Mouse (Mus musculus): Measurements from ENCODE around the gene Nelfb. TPM values are rescaled to one million over a fixed set of nuclear protein-coding genes. Genes with fewer than 3 reads are reported as not detected.

The Nelfb gene
- polyA plus RNA-seq, 1 experiment, result 70.5 TPM

- H3K27me3 ChIP-seq (replicated peaks; ENCODE audit: control insufficient read depth, insufficient read depth, low read length), result no peaks in the 10 kb centered on the region
- H3K36me3 ChIP-seq (ENCODE audit: control insufficient read depth, insufficient read depth, low read length), result no peaks in the 10 kb centered on the region
- WGBS, result 60% methylated on average over 2 of the region's 2 CpGs
- no peak for TF ChIP-seq CTCF (conservative IDR thresholded peaks at IDR 0.05; ENCODE audit: insufficient read depth, insufficient read length, low read depth, low read length)
- no peak for TF ChIP-seq POLR2A (IDR thresholded peaks at IDR 0.05; ENCODE audit: low read depth, low read length)
- H3K27ac ChIP-seq (ENCODE audit: insufficient read depth, low read depth, low read length), result no peak overlapping the region
- no peak overlapping the region for H3K4me3 ChIP-seq (ENCODE audit: insufficient read depth, low read depth, low read length)
- no peaks in the 10 kb centered on the region; the same call in 1 of the 2 replicates for H3K4me1 ChIP-seq (ENCODE audit: control insufficient read depth, insufficient read depth, low read length)
- DNase-seq, result peak; percentile 73
Observed at GRCm38 (mm10) chr2:25157655-25158054, 53.6 kb downstream of the Nelfb start.

GRCm38 (mm10) chr2:25156990-25157389, 54.3 kb downstream of the Nelfb start:
- Histone ChIP-seq H3K4me1 (ENCODE audit: control insufficient read depth, insufficient read depth, low read length) (no peaks in the 10 kb centered on the region), H3K27me3 (replicated peaks; ENCODE audit: control insufficient read depth, insufficient read depth, low read length) (no peaks in the 10 kb centered on the region), H3K36me3 (ENCODE audit: control insufficient read depth, insufficient read depth, low read length) (no peaks in the 10 kb centered on the region), H3K4me3 (ENCODE audit: insufficient read depth, low read depth, low read length) (no peak overlapping the region), H3K27ac (ENCODE audit: insufficient read depth, low read depth, low read length) (no peak overlapping the region)
- 46% methylated on average over 2 of the region's 2 CpGs for WGBS
- TF ChIP-seq CTCF (conservative IDR thresholded peaks at IDR 0.05; ENCODE audit: insufficient read depth, insufficient read length, low read depth, low read length), result no peak
- TF ChIP-seq POLR2A (IDR thresholded peaks at IDR 0.05; ENCODE audit: low read depth, low read length), result no peak
- no peak for DNase-seq

- Histone ChIP-seq H3K36me3 (ENCODE audit: control insufficient read depth, insufficient read depth, low read length) (no peaks in the 10 kb centered on the region), H3K27me3 (replicated peaks; ENCODE audit: control insufficient read depth, insufficient read depth, low read length) (no peaks in the 10 kb centered on the region), H3K27ac (ENCODE audit: insufficient read depth, low read depth, low read length) (no peak overlapping the region), H3K4me3 (ENCODE audit: insufficient read depth, low read depth, low read length) (no peak overlapping the region), H3K4me1 (ENCODE audit: control insufficient read depth, insufficient read depth, low read length) (no peaks in the 10 kb centered on the region)
- TF ChIP-seq POLR2A (IDR thresholded peaks at IDR 0.05; ENCODE audit: low read depth, low read length) (no peak), CTCF (conservative IDR thresholded peaks at IDR 0.05; ENCODE audit: insufficient read depth, insufficient read length, low read depth, low read length) (no peak)
- 68% methylated on average over 3 of the region's 3 CpGs for WGBS
- DNase-seq, result peak; percentile 40
Observed at GRCm38 (mm10) chr2:25156177-25156576, 55.1 kb downstream of the Nelfb start.

- H3K27ac ChIP-seq (ENCODE audit: insufficient read depth, low read depth, low read length), result no peak overlapping the region
- H3K4me1 ChIP-seq (ENCODE audit: control insufficient read depth, insufficient read depth, low read length), result no peaks in the 10 kb centered on the region
- H3K4me3 ChIP-seq (ENCODE audit: insufficient read depth, low read depth, low read length), result no peak overlapping the region
- no peaks in the 10 kb centered on the region for H3K27me3 ChIP-seq (replicated peaks; ENCODE audit: control insufficient read depth, insufficient read depth, low read length)
- H3K36me3 ChIP-seq (ENCODE audit: control insufficient read depth, insufficient read depth, low read length), result no peaks in the 10 kb centered on the region
- no peak for DNase-seq
- TF ChIP-seq CTCF (conservative IDR thresholded peaks at IDR 0.05; ENCODE audit: insufficient read depth, insufficient read length, low read depth, low read length), result no peak
- no peak for TF ChIP-seq POLR2A (IDR thresholded peaks at IDR 0.05; ENCODE audit: low read depth, low read length)
- 70% methylated on average over 4 of the region's 4 CpGs for WGBS
Observed at GRCm38 (mm10) chr2:25151280-25151956, 59.9 kb downstream of the Nelfb start.

Other genes starting within 250 kb of the Nelfb start
- gene Dph7, start 249.1 kb downstream of the Nelfb start, polyA plus RNA-seq (2012; rRNA removed), result 13.0 and 14.1 TPM in 2 replicates
- 55.8 and 66.0 TPM in 2 replicates for gene Mrpl41, start 236.4 kb downstream of the Nelfb start, polyA plus RNA-seq (2012; rRNA removed)
- gene Pnpla7, start 235.5 kb downstream of the Nelfb start, polyA plus RNA-seq (2012; rRNA removed), result 22.4 and 24.1 TPM in 2 replicates
- gene Nsmf, start 157.1 kb downstream of the Nelfb start, polyA plus RNA-seq (2012; rRNA removed), result 77.8 and 110 TPM in 2 replicates
- 23.7 and 29.2 TPM in 2 replicates for gene Entpd8, start 131.2 kb downstream of the Nelfb start, polyA plus RNA-seq (2012; rRNA removed)
- gene Noxa1, start 116.3 kb downstream of the Nelfb start, polyA plus RNA-seq (2012; rRNA removed), result not detected in 2 replicates
- gene Nrarp, start 30.7 kb downstream of the Nelfb start, polyA plus RNA-seq (2012; rRNA removed), result 5.7 and 7.8 TPM in 2 replicates
- gene Tor4a, start 14.6 kb downstream of the Nelfb start, polyA plus RNA-seq (2012; rRNA removed), result 21.8 and 26.9 TPM in 2 replicates
- gene Stpg3, start 3.1 kb upstream of the Nelfb start, polyA plus RNA-seq (2012; rRNA removed), result 0.42 and 0.68 TPM in 2 replicates
- 0.55 and 0.58 TPM in 2 replicates for gene Fam166a, start 7.3 kb upstream of the Nelfb start, polyA plus RNA-seq (2012; rRNA removed)
- 313 and 314 TPM in 2 replicates for gene Tubb4b, start 13.2 kb upstream of the Nelfb start, polyA plus RNA-seq (2012; rRNA removed)
- gene Slc34a3, start 22.9 kb upstream of the Nelfb start, polyA plus RNA-seq (2012; rRNA removed), result 240 and 299 TPM in 2 replicates
- 0.06 and 0.12 TPM in 2 replicates for gene Rnf224, start 25.3 kb upstream of the Nelfb start, polyA plus RNA-seq (2012; rRNA removed)
- 49.1 and 57.9 TPM in 2 replicates for gene Rnf208, start 30.8 kb upstream of the Nelfb start, polyA plus RNA-seq (2012; rRNA removed)
- 0.66 and 1.2 TPM in 2 replicates for gene Cysrt1, start 31.0 kb upstream of the Nelfb start, polyA plus RNA-seq (2012; rRNA removed)
- 13.0 and 15.2 TPM in 2 replicates for gene AL732309.1, start 35.4 kb upstream of the Nelfb start, polyA plus RNA-seq (2012; rRNA removed)
- gene Tmem203, start 44.0 kb upstream of the Nelfb start, polyA plus RNA-seq (2012; rRNA removed), result 48.9 and 50.7 TPM in 2 replicates
- gene Tprn, start 51.1 kb upstream of the Nelfb start, polyA plus RNA-seq (2012; rRNA removed), result 81.0 and 85.4 TPM in 2 replicates
- 46.2 and 48.8 TPM in 2 replicates for gene Ssna1, start 60.9 kb upstream of the Nelfb start, polyA plus RNA-seq (2012; rRNA removed)
- gene Anapc2, start 61.0 kb upstream of the Nelfb start, polyA plus RNA-seq (2012; rRNA removed), result 82.6 and 92.3 TPM in 2 replicates
- not detected in 2 replicates for gene Tmem210, start 76.7 kb upstream of the Nelfb start, polyA plus RNA-seq (2012; rRNA removed)
- 2.7 and 3.0 TPM in 2 replicates for gene Lrrc26, start 78.4 kb upstream of the Nelfb start, polyA plus RNA-seq (2012; rRNA removed)
- gene Grin1, start 107.7 kb upstream of the Nelfb start, polyA plus RNA-seq (2012; rRNA removed), result 0.34 and 0.41 TPM in 2 replicates
- gene Man1b1, start 120.8 kb upstream of the Nelfb start, polyA plus RNA-seq (2012; rRNA removed), result 16.6 and 19.6 TPM in 2 replicates
- gene Dpp7, start 144.9 kb upstream of the Nelfb start, polyA plus RNA-seq (2012; rRNA removed), result 167 and 171 TPM in 2 replicates
- 125 and 133 TPM in 2 replicates for gene Uap1l1, start 154.2 kb upstream of the Nelfb start, polyA plus RNA-seq (2012; rRNA removed)
- 0.20 and 0.34 TPM in 2 replicates for gene Sapcd2, start 160.8 kb upstream of the Nelfb start, polyA plus RNA-seq (2012; rRNA removed)
- gene Entpd2, start 184.4 kb upstream of the Nelfb start, polyA plus RNA-seq (2012; rRNA removed), result 18.8 and 23.8 TPM in 2 replicates
- 73.7 and 99.5 TPM in 2 replicates for gene Npdc1, start 187.9 kb upstream of the Nelfb start, polyA plus RNA-seq (2012; rRNA removed)
- gene Fut7, start 211.8 kb upstream of the Nelfb start, polyA plus RNA-seq (2012; rRNA removed), result 0.19 and 0.80 TPM in 2 replicates
- 51.0 and 64.0 TPM in 2 replicates for gene Abca2, start 217.2 kb upstream of the Nelfb start, polyA plus RNA-seq (2012; rRNA removed)
- gene Clic3, start 245.3 kb upstream of the Nelfb start, polyA plus RNA-seq (2012; rRNA removed), result 104 and 130 TPM in 2 replicates
- gene Paxx, start 249.6 kb upstream of the Nelfb start, polyA plus RNA-seq (2012; rRNA removed), result 49.0 and 53.2 TPM in 2 replicates

Measured in kidney, adult 2 months (tissue).